Mouse (Mus musculus): ENCODE data around the gene 4930544D05Rik.

GRCm38 (mm10) chr11:70660571-70660970 lies 44.9 kb downstream of the 4930544D05Rik start:
- TF ChIP-seq POLR2A (IDR thresholded peaks at IDR 0.05; ENCODE audit: control insufficient read depth, low read depth, low read length) = no peak
- TF ChIP-seq CTCF (IDR thresholded peaks at IDR 0.05; ENCODE audit: control insufficient read depth, insufficient read depth, insufficient replicate concordance, low read depth, low read length) = no peak
